Mouse (Mus musculus) liver, embryonic 11.5 days (tissue): ENCODE results near the gene C1galt1. TPM values are rescaled to one million over a fixed set of nuclear protein-coding genes. Genes with fewer than 3 reads are reported as not detected.
A peak's percentile ranks its signal among the peaks of the same experiment; 100 is the strongest.

Source experiments
- ATAC-seq: fragments of 200-750 bp; cut with Nextera tagmentation; replicated peaks from 2 replicates; pipeline ENCODE4 v1.8.0; 2017; ENCODE audit warnings: moderate number of reproducible peaks, mild to moderate bottlenecking, moderate TSS enrichment, moderate library complexity; ENCODE audit not compliant: low FRiP score
- DNase-seq: peaks from one replicate; pipeline ENCODE4 v3.0.0-alpha.2; 2017; ENCODE audit warnings: low spot score
- H3K27ac ChIP-seq: fragments of 300-500 bp; sonication (generic); 2 replicates; pipeline ENCODE4 v1.5.1; 2014; ENCODE audit warnings: mild to moderate bottlenecking, low read depth, low read length, control low read depth
- H3K27me3 ChIP-seq: fragments of 300-500 bp; sonication (generic); replicated peaks from 2 replicates; pipeline ENCODE4 v1.6.1; 2014; ENCODE audit warnings: low read length, mixed read lengths; ENCODE audit not compliant: control insufficient read depth, insufficient read depth
- H3K36me3 ChIP-seq: fragments of 300-500 bp; sonication (generic); 2 replicates; pipeline ENCODE4 v1.6.1; 2014; ENCODE audit warnings: mild to moderate bottlenecking, low read length, moderate library complexity, mixed read lengths; ENCODE audit not compliant: control insufficient read depth, insufficient read depth
- H3K4me1 ChIP-seq: fragments of 300-500 bp; sonication (generic); replicated peaks from 2 replicates; pipeline ENCODE4 v1.6.1; 2014; ENCODE audit warnings: low read length, mixed read lengths; ENCODE audit not compliant: control insufficient read depth, insufficient read depth
- H3K4me2 ChIP-seq: fragments of 300-500 bp; sonication (generic); 2 replicates; pipeline ENCODE4 v1.6.1; 2014; ENCODE audit warnings: mild to moderate bottlenecking, control low read depth, moderate library complexity
- H3K4me3 ChIP-seq: fragments of 300-500 bp; sonication (generic); 2 replicates; pipeline ENCODE4 v1.5.1; 2014; ENCODE audit warnings: low read depth, low read length, control low read depth
- H3K9ac ChIP-seq: fragments of 300-500 bp; sonication (generic); 2 replicates; pipeline ENCODE4 v1.6.1; 2014; ENCODE audit warnings: low read depth, low read length, control low read depth
- H3K9me3 ChIP-seq: fragments of 300-500 bp; sonication (generic); 2 replicates; pipeline ENCODE4 v1.6.1; 2016; ENCODE audit warnings: low read length, inconsistent platforms, mixed read lengths; ENCODE audit not compliant: control insufficient read depth
- WGBS: fragments of 180-500 bp; shearing (Covaris S2); extraction: QIAGEN DNeasy Blood & Tissue Kit; methylation state at CpG from one replicate; pipeline ENCODE4 v1.1.7; 2014; 5-methylcytosine and 5-hydroxymethylcytosine counted together
- polyA plus RNA-seq: library from polyadenylated mRNA; unstranded; fragments of >200 nt; fragmentation: Nextera tagmentation; extraction: Ambion mirVana; gene quantifications from 2 replicates; pipeline ENCODE4 v1.2.1, GENCODE M21; 2014

C1galt1 gene
- polyA plus RNA-seq: 10.5 and 11.4 TPM in 2 replicates

GRCm38 (mm10) chr6:7844802-7845679 lies at the start of gene C1galt1:
TSS of gene C1galt1 (plus strand) at chr6:7844842.
- Histone ChIP-seq H3K9me3 (no peaks in the 10 kb centered on the region), H3K27ac (peak within 1 kb of the TSS; percentile 94), H3K9ac (peak within 1 kb of the TSS; percentile 96), H3K4me1 (peaks cover 24% of the 10 kb centered on the region), H3K27me3 (no peaks in the 10 kb centered on the region), H3K4me3 (peak within 1 kb of the TSS; percentile 92), H3K4me2 (peak within 1 kb of the TSS; percentile 72), H3K36me3 (no peaks in the 10 kb centered on the region)
- DNase-seq: no peak
- ATAC-seq: peak; percentile 81
- WGBS: under 1% methylated on average over 81 of the region's 93 CpGs

- H3K4me2 ChIP-seq: no peak overlapping the region
- no peaks in the 10 kb centered on the region for H3K27me3 ChIP-seq
- WGBS: 76% methylated on average over 6 of the region's 6 CpGs
- H3K36me3 ChIP-seq: no peaks in the 10 kb centered on the region
- H3K4me3 ChIP-seq: no peak overlapping the region
- no peak for ATAC-seq
- no peak for DNase-seq
- no peaks in the 10 kb centered on the region for H3K4me1 ChIP-seq
- no peak overlapping the region for H3K9ac ChIP-seq
- no peaks in the 10 kb centered on the region for H3K9me3 ChIP-seq
- H3K27ac ChIP-seq: no peak overlapping the region
Measured at GRCm38 (mm10) chr6:7799969-7800368, 44.7 kb upstream of the C1galt1 start.

GRCm38 (mm10) chr6:7803765-7804542 lies 40.7 kb upstream of the C1galt1 start:
- Histone ChIP-seq H3K4me1 (no peaks in the 10 kb centered on the region), H3K27ac (no peak overlapping the region), H3K4me2 (no peak overlapping the region), H3K4me3 (no peak overlapping the region), H3K9me3 (no peaks in the 10 kb centered on the region), H3K9ac (no peak overlapping the region), H3K27me3 (no peaks in the 10 kb centered on the region), H3K36me3 (no peaks in the 10 kb centered on the region)
- 82% methylated on average over 9 of the region's 9 CpGs for WGBS
- DNase-seq: no peak
- no peak for ATAC-seq

DNA sequence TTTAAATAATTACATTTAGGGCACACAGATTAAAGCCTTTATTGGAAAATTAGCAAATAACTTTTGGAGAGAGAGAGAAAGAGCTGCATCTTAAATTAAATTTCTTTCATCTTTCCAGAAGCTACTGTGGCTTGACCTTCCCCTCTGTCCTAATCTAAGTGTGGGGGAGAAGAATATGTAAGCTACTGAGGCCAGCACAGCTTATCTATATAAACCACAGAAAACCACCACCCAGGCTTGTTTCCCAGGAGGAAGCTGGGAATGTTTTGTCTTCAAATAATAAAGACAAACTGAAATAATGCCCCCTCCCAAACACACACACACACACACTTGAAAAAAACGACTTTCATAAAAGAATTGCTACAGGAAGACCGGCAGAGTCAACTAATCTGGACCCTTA lies 30.5 kb upstream of the C1galt1 start:
- DNase-seq (no peak), ATAC-seq (no peak; the same call in 1 of the 2 replicates)
- no peaks in the 10 kb centered on the region for H3K36me3 ChIP-seq
- no peaks in the 10 kb centered on the region for H3K9me3 ChIP-seq
- no peak overlapping the region for H3K9ac ChIP-seq
- H3K4me3 ChIP-seq: no peak overlapping the region
- H3K27ac ChIP-seq: no peak overlapping the region
- H3K4me2 ChIP-seq: no peak overlapping the region
- H3K4me1 ChIP-seq: peaks cover 6% of the 10 kb centered on the region
- no peaks in the 10 kb centered on the region for H3K27me3 ChIP-seq
- WGBS: 24% methylated on average over 2 of the region's 2 CpGs

GRCm38 (mm10) chr6:7816233-7816632 lies 28.4 kb upstream of the C1galt1 start:
- Histone ChIP-seq H3K4me2 (no peak overlapping the region), H3K9me3 (no peaks in the 10 kb centered on the region), H3K27me3 (no peaks in the 10 kb centered on the region), H3K36me3 (no peaks in the 10 kb centered on the region), H3K27ac (no peak overlapping the region), H3K4me3 (no peak overlapping the region), H3K9ac (no peak overlapping the region), H3K4me1 (peaks cover 6% of the 10 kb centered on the region)
- ATAC-seq (no peak), DNase-seq (no peak)
- WGBS: 74% methylated on average over 5 of the region's 5 CpGs

DNA sequence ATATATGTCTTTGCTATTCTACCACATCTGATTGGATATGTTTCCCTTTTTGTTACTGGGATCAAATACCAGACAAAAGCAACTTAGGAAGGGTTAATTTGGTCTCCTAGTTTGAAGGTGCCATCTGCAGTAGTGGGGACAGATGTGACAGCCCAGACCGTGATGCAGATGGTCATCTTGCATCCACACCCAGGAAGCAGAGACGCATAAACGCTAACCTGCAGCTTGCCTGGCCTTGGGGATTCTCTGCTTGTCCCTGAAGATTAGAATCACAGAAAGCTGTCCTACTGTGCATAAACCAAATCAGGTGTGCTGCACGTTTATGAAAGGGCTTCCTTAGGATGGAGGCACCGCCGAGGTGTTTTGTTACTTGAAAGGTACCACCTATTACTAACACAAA lies 22.0 kb upstream of the C1galt1 start:
- no peak overlapping the region for H3K9ac ChIP-seq
- no peaks in the 10 kb centered on the region for H3K4me1 ChIP-seq
- H3K4me2 ChIP-seq: no peak overlapping the region
- no peaks in the 10 kb centered on the region for H3K36me3 ChIP-seq
- 68% methylated on average over 6 of the region's 6 CpGs for WGBS
- no peak overlapping the region for H3K27ac ChIP-seq
- H3K27me3 ChIP-seq: no peaks in the 10 kb centered on the region
- H3K9me3 ChIP-seq: no peaks in the 10 kb centered on the region
- no peak overlapping the region for H3K4me3 ChIP-seq
- ATAC-seq (no peak), DNase-seq (no peak)

DNA sequence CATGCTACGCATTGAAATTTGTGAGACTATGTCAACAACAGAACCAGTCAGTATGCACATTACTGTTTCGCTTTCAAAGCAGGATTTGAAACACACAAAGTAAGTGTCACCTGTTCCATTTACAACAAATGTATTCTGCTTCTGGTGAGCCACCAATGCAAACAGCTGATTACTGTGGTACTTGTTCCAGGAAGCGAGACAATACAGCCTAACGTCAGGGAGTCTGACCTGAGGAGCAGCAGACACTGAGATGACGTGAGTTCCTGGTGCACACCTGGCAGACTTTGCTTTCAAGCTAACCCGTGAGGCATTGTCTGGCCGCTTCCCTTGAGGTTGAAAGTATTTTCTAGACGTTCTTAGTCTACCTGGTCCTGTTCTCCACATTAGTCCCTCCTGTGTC lies 13.8 kb upstream of the C1galt1 start:
- H3K27ac ChIP-seq: no peak overlapping the region
- H3K9me3 ChIP-seq: no peaks in the 10 kb centered on the region
- no peaks in the 10 kb centered on the region for H3K36me3 ChIP-seq
- no peak for DNase-seq
- H3K4me3 ChIP-seq: no peak overlapping the region
- no peaks in the 10 kb centered on the region for H3K27me3 ChIP-seq
- no peak for ATAC-seq
- WGBS: 77% methylated on average over 8 of the region's 8 CpGs
- no peak overlapping the region for H3K9ac ChIP-seq
- H3K4me2 ChIP-seq: no peak overlapping the region
- H3K4me1 ChIP-seq: no peaks in the 10 kb centered on the region

GRCm38 (mm10) chr6:7832564-7833175 lies 12.0 kb upstream of the C1galt1 start:
- ATAC-seq (no peak), DNase-seq (no peak)
- Histone ChIP-seq H3K4me3 (no peak overlapping the region), H3K4me1 (no peaks in the 10 kb centered on the region), H3K27me3 (no peaks in the 10 kb centered on the region), H3K9ac (no peak overlapping the region), H3K27ac (no peak overlapping the region), H3K36me3 (no peaks in the 10 kb centered on the region), H3K4me2 (no peak overlapping the region), H3K9me3 (no peaks in the 10 kb centered on the region)
- 80% methylated on average over 6 of the region's 6 CpGs for WGBS
